Mouse (Mus musculus) ovary, postnatal 14 days (tissue): ENCODE measurements around the gene Specc1.

Source experiments
- DNase-seq: peaks from one replicate; pipeline ENCODE4 v3.0.0; 2022; ENCODE audit warnings: low spot score

Specc1 gene

GRCm38 (mm10) chr11:62177395-62178113 is 221.0 kb downstream of the Specc1 start:
- no peak for DNase-seq

- DNase-seq: no peak
These were observed 224.2 kb downstream of the Specc1 start for GRCm38 (mm10) chr11:62180791-62181190.

- no peak for DNase-seq
These were observed 228.3 kb downstream of the Specc1 start for GRCm38 (mm10) chr11:62184900-62185299.

GRCm38 (mm10) chr11:62187074-62187473 is 230.5 kb downstream of the Specc1 start:
- no peak for DNase-seq

GRCm38 (mm10) chr11:62192050-62192449 is 235.5 kb downstream of the Specc1 start:
- no peak for DNase-seq

GRCm38 (mm10) chr11:62193116-62193515 is 236.6 kb downstream of the Specc1 start:
- no peak for DNase-seq

GRCm38 (mm10) chr11:62194217-62194616 is 237.7 kb downstream of the Specc1 start:
- DNase-seq: no peak

GRCm38 (mm10) chr11:62200901-62201512 is 244.4 kb downstream of the Specc1 start:
- DNase-seq: no peak

GRCm38 (mm10) chr11:62202645-62203044 is 246.1 kb downstream of the Specc1 start:
- DNase-seq: no peak

GRCm38 (mm10) chr11:62209111-62209510 is 252.5 kb downstream of the Specc1 start:
- DNase-seq: no peak

GRCm38 (mm10) chr11:62209891-62210290 is 253.3 kb downstream of the Specc1 start:
- no peak for DNase-seq

- DNase-seq: no peak
These were observed 256.9 kb downstream of the Specc1 start for GRCm38 (mm10) chr11:62213384-62213989.

- DNase-seq: no peak
These were observed 258.5 kb downstream of the Specc1 start for GRCm38 (mm10) chr11:62215107-62215506.

GRCm38 (mm10) chr11:62217751-62218150 is 261.2 kb downstream of the Specc1 start:
- no peak for DNase-seq

GRCm38 (mm10) chr11:62220756-62221510 is 264.4 kb downstream of the Specc1 start:
- DNase-seq: no peak

GRCm38 (mm10) chr11:62223416-62223815 is 266.9 kb downstream of the Specc1 start:
- no peak for DNase-seq

- DNase-seq: no peak
These were observed 267.4 kb downstream of the Specc1 start for GRCm38 (mm10) chr11:62223962-62224361.

GRCm38 (mm10) chr11:62224797-62225196 is 268.2 kb downstream of the Specc1 start:
- DNase-seq: no peak

GRCm38 (mm10) chr11:62240631-62241261 is 284.2 kb downstream of the Specc1 start:
- no peak for DNase-seq

GRCm38 (mm10) chr11:62243871-62244270 is 287.3 kb downstream of the Specc1 start:
- no peak for DNase-seq

GRCm38 (mm10) chr11:62244471-62244870 is 287.9 kb downstream of the Specc1 start:
- no peak for DNase-seq

- no peak for DNase-seq
These were observed 291.3 kb downstream of the Specc1 start for GRCm38 (mm10) chr11:62247759-62248400.
